Mouse (Mus musculus): Measurements from ENCODE around the gene Mylk3.

Gene Mylk3

GRCm38 (mm10) chr8:85318534-85318933 lies 67.6 kb downstream of the Mylk3 start:
- DNase-seq (ENCODE audit: low read depth, low spot score) = no peak

DNA sequence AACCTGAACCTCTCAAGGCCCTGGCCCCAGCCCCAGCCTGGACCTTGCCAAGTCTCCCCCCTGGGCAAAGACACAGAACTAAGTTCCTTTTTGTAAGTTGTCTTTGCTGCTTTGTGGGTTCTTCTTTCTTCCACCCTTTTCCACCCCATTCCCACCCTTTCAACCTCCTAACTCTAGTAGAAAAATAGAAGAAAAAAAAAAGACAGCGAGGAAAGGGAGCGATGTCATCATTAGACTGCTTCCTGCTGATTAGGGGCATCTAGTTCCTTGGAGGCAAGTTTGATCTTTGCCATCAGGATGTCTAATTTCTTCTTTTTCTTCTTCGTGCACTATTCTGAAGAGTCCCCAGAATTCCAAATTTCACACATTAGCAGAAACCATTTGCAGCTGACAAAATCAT lies 73.1 kb downstream of the Mylk3 start:
- DNase-seq (ENCODE audit: low read depth, low spot score) = no peak

DNA sequence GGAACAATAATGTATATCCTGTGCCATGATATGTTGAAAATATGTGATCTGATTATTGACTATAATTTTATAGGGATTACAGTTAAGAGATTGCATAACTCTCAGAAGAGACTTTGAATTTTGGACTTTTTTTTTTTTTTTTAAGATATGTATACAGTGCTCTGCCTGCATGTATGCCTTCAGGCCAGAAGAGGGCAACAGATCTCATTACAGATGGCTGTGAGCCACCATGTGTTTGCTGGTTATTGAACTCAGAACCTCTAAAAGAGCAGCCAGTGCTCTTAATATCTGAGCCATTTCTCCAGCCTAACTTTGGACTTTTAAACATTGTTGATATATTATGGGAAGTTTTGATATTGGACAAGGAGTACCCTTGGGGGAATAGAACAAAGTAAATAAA lies 74.4 kb downstream of the Mylk3 start:
- DNase-seq (ENCODE audit: low read depth, low spot score) = no peak

DNA sequence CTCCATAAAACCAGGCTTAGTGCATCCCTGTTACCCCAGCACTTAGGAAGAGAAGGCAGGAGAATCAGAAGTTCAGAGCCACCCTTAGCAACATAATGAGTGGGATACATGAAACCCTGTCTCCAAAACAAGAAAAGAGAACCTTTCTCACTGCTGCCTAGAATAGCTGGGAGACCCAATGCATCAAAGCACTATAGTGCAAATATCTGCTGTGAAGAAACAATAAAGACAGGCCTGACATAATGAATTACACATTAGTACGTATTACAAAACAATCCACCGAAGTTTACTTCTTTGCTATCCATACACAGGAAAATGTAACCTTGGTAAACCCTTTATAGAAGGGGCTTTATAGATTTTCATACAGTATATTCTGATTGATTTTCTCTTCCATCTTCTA lies 77.6 kb downstream of the Mylk3 start:
- DNase-seq (ENCODE audit: low read depth, low spot score) = no peak

DNA sequence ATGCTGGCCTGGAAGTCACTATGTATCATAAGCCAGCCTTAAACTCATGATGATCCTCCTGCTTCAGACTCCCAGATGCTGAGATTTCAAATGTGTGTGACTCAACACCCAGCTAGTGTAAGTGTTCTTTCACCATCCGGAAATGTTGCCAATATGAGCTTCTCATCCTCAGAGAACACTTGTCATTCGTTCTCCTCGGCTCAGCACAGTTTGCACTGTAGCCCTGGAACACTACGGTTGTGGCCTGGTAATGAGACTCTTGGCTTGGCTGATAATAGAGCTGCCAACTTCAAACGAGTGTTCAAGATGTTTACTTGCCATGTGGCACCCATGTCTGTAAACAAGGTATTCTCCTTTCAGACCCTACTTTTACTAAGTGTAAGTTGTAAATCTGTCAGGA lies 82.6 kb downstream of the Mylk3 start:
- DNase-seq (ENCODE audit: low read depth, low spot score) = no peak

DNA sequence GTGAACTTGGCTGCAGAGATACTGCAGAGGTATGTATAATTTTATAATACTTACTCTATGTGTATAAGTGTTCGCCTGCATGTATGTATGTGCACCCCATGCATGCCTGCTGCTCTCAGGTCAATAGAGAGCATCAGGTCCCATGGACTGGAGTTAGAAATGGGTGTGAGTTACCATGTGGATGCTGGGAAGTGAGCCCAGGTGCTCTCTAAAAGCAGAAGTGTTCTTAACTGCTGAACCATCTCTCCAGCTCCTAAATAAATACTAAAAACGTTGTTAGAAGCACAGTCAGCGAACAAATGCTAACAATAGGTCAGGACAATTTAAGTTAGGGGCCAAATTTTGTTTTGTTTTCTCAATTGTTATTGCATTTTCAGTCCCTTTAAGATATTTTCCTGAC lies 83.2 kb downstream of the Mylk3 start:
- no peak for DNase-seq (ENCODE audit: low read depth, low spot score)

GRCm38 (mm10) chr8:85301941-85302340 lies 84.2 kb downstream of the Mylk3 start:
- no peak for DNase-seq (ENCODE audit: low read depth, low spot score)

DNA sequence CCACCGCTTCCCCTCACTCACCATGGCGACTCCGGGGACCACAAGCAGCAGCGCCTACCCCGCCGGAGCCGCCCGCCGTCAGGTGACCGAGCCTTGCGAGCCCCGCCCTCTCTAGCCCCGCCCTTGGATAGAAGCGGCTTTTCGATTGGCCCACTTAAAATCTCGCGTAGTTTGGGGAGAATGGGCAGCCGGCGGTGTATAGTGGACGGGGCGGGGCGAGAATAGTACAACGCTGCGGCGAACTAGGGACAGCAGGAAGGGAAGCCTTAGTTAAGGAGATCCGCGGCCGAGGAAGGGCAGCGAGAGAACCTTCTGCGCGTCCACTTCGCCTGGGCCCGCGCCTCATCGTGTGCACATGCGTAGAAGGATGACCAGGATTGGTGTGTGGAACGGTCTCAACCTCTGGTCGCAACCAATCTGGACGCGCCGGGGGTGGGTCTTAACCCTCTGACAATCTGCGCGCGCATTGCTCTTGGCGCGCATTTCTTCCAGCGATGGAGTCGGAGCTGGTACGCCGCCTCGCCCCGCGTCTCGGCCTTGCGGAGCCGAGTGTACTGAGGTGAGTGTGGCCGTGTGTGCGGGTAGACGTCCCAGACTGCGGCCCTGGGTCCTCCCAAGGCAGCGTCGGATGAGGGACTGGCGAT lies 86.6 kb downstream of the Mylk3 start, which contains the start of the genes Orc6 and Vps35:
Orc6 (plus strand) TSS at position 199 of the 644 bp plus-strand sequence.
Vps35 (minus strand) TSS at position 369 of the 644 bp plus-strand sequence.
- peak; percentile 87 for DNase-seq (ENCODE audit: low read depth, low spot score)

DNA sequence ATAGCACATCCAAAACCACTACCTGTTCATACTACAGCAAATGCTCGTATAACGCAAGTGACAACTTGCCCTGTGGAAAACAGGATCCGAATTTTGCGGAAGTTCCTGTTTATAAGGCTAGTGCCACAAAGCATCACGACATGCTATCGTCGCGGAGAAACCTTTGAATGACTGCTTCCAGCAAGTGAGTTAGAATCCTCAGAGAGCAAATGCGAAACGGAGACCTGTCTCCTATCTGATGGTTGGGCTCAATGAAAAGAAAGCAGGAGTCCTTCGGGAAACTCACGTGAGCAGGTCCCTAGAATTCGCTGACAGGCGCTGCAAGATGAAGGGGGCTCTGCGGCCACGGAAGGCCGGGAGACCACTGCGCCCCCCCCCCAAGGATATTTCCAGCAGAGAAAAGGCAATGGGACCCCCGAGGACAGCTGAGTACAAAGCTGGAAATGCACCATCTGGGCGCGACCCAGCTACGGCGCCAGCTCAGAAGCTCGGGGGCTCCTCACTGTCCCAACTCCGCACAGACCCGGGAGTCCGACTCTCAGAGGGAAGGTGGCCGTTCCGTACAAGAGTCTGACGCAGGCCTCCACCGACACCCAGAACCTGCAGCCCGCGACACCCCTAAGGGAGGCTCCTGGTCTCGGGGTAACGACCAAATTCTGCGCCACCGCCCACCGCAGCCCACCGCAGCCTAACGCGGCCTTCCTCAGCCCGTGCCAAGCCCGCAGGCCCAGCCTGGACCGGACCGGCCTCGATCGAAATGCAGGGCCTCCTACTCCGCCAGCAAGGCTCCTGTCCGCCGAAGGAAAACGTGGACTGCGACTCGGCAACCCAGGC lies 87.3 kb downstream of the Mylk3 start:
- no peak for DNase-seq (ENCODE audit: low read depth, low spot score)

- DNase-seq (ENCODE audit: low read depth, low spot score) = no peak
Observed at GRCm38 (mm10) chr8:85286846-85287245, 99.3 kb downstream of the Mylk3 start.
